Mouse (Mus musculus) midbrain, embryonic 13.5 days (tissue): ENCODE measurements around the gene Dchs2. TPM values are rescaled to one million over a fixed set of nuclear protein-coding genes. Genes with fewer than 3 reads are reported as not detected.
A peak's percentile ranks its signal among the peaks of the same experiment; 100 is the strongest.

Source experiments
- ATAC-seq: fragments of 200-750 bp; cut with Nextera tagmentation; 2 replicates; pipeline ENCODE4 v1.8.0; 2017; ENCODE audit warnings: mild to moderate bottlenecking, moderate TSS enrichment, moderate library complexity
- H3K27ac ChIP-seq: fragments of 300-500 bp; sonication (generic); 2 replicates; pipeline ENCODE4 v1.5.1; 2015; ENCODE audit warnings: inconsistent platforms, mild to moderate bottlenecking, moderate library complexity
- H3K27me3 ChIP-seq: fragments of 300-500 bp; sonication (generic); 2 replicates; pipeline ENCODE4 v1.6.1; 2015; ENCODE audit warnings: mild to moderate bottlenecking, inconsistent platforms
- H3K36me3 ChIP-seq: fragments of 300-500 bp; sonication (generic); 2 replicates; pipeline ENCODE4 v1.6.1; 2015; ENCODE audit warnings: mild to moderate bottlenecking, inconsistent platforms
- H3K4me1 ChIP-seq: fragments of 300-500 bp; sonication (generic); replicated peaks from 2 replicates; pipeline ENCODE4 v1.6.1; 2015; ENCODE audit warnings: inconsistent platforms
- H3K4me2 ChIP-seq: fragments of 300-500 bp; sonication (generic); replicated peaks from 2 replicates; pipeline ENCODE4 v1.6.1; 2015; ENCODE audit warnings: moderate library complexity, mild to moderate bottlenecking, inconsistent platforms
- H3K4me3 ChIP-seq: fragments of 300-500 bp; sonication (generic); replicated peaks from 2 replicates; pipeline ENCODE4 v1.5.1; 2015; ENCODE audit warnings: mild to moderate bottlenecking, inconsistent platforms
- H3K9ac ChIP-seq: fragments of 300-500 bp; sonication (generic); replicated peaks from 2 replicates; pipeline ENCODE4 v1.6.1; 2015; ENCODE audit warnings: mild to moderate bottlenecking, inconsistent platforms
- H3K9me3 ChIP-seq: fragments of 300-500 bp; sonication (generic); 2 replicates; pipeline ENCODE4 v1.6.1; 2016; ENCODE audit warnings: mild to moderate bottlenecking, inconsistent platforms
- WGBS: fragments of 180-500 bp; shearing (Covaris S2); methylation state at CpG from one replicate; pipeline ENCODE4 v1.1.7; 2015; 5-methylcytosine and 5-hydroxymethylcytosine counted together
- polyA plus RNA-seq: library from polyadenylated mRNA; unstranded; fragments of >200 nt; fragmentation: Nextera tagmentation; extraction: Ambion mirVana; gene quantifications from 2 replicates; pipeline ENCODE4 v1.2.1, GENCODE M21; 2015

Gene Dchs2
- polyA plus RNA-seq, 1 experiment from 2014 or later, result 0.38 TPM

DNA sequence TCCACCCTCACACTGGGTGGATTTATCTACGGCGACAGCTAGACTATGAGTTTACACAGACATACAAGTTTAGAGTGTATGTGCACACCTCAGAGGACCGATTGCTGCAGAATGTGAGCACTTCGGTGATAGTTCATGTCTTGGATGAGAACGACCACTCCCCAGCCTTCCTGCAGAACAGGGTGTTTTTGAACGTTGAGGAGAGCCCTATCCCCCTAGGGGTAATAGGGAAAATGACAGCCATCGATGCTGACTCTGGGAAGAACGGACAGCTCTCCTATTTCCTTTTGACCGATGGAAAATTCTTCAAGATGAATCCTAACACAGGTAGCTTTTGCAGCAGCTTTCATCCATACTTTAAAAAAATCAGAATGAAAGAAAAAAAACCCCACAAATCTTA, 143.2 kb downstream of the Dchs2 start:
- no peaks in the 10 kb centered on the region for H3K4me1 ChIP-seq
- H3K9ac ChIP-seq, result no peak overlapping the region
- H3K4me3 ChIP-seq, result no peak overlapping the region
- H3K36me3 ChIP-seq, result no peaks in the 10 kb centered on the region
- H3K9me3 ChIP-seq, result no peaks in the 10 kb centered on the region
- no peak overlapping the region for H3K4me2 ChIP-seq
- WGBS, result 61% methylated on average over 9 of the region's 9 CpGs
- H3K27me3 ChIP-seq, result no peaks in the 10 kb centered on the region
- ATAC-seq, result no peak
- H3K27ac ChIP-seq, result no peak overlapping the region

DNA sequence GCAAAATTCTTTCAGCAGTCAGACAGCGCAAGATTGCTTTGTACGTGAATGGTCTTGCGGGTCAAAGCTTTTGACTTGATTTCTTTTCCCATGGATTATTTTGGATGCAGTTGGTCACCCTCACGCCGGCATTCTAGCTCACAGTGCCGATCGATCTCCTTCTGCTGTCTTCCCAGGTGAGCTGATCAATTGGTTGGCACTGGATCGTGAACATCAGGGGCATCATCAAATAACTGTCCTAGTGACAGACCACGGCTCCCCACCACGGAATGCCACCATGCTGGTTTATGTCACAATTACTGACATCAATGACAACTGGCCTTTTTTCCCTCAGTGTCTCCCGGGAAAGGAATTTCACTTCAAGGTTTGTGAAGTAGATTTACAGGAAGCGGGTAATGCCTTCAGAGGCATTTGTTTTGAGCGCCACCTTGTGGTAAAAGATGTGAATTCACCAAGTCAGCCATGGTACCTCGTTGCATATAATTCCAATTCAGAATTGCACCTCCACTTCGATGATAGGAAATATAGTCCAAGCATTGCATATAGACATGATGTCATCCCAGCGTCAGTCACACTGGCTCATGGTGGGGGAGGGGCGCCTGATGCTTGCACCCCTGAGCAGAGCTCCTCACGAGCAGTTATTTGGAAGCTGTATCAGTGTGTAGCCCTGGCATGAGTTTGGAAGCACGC, 146.0 kb downstream of the Dchs2 start:
- peak; percentile 88 for ATAC-seq
- H3K4me3 ChIP-seq, result no peak overlapping the region; the same call in 1 of the 2 replicates

DNA sequence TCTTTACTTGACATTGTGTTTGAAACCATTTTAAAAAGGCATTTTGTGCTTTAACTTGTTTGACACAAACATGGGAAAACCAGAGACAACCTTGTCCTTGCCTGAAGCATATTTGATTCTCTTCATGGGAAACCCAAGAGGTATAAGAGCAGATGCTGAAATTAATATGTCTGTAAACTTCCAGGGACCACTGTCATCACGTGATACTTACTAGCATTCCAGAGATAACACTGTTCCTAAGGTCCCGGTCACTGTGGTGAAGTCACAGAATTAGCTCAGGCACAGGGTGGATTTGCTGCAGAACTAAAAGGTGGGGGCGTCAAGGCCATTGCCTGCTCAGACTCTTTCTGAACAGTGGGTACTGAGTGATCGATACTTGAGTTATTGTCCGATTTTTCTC, 148.0 kb downstream of the Dchs2 start:
- 75% methylated on average over 5 of the region's 5 CpGs for WGBS
- H3K27ac ChIP-seq, result no peak overlapping the region
- ATAC-seq, result no peak

More for the DNA sequence above, 146.0 kb downstream of the Dchs2 start:
- Histone ChIP-seq H3K4me2 (peak overlapping the region; percentile 45), H3K4me1 (no peaks in the 10 kb centered on the region), H3K27ac (no peak overlapping the region), H3K36me3 (no peaks in the 10 kb centered on the region), H3K9ac (0 out of 2 replicates have a peak overlapping the region, but pooled peaks have one; percentile 32), H3K9me3 (no peaks in the 10 kb centered on the region), H3K27me3 (no peaks in the 10 kb centered on the region)
- 36% methylated on average over 19 of the region's 19 CpGs for WGBS

DNA sequence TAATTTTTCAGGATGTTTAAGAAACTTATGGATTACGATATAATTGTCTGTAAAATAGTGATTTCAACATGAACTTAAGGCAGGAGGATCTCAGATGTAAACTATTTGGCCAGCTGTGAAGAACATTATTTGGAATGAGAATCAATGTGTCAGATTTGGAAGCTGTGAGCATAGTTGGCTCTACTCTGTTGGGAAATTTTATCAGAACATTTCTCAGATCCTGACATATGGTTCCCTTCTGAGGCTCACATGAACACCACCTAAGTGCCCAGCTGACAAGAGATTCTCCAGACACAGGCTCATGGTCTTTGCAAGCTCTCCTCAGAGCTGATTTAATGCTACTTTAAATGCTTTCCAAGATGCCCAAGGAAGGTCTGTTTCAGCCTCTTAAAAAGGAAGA, 156.1 kb downstream of the Dchs2 start:
- H3K4me2 ChIP-seq, result no peak overlapping the region
- 0 out of 2 replicates have a peak, but pooled peaks cover 3% of the 10 kb centered on the region for H3K27me3 ChIP-seq
- H3K4me1 ChIP-seq, result no peaks in the 10 kb centered on the region
- WGBS, result 81% methylated on average over 1 of the region's 1 CpGs
- H3K9ac ChIP-seq, result no peak overlapping the region
- no peak overlapping the region for H3K27ac ChIP-seq
- H3K36me3 ChIP-seq, result no peaks in the 10 kb centered on the region
- ATAC-seq, result no peak
- no peaks in the 10 kb centered on the region for H3K9me3 ChIP-seq
- no peak overlapping the region for H3K4me3 ChIP-seq

More for the DNA sequence above, 148.0 kb downstream of the Dchs2 start:
- no peaks in the 10 kb centered on the region for H3K9me3 ChIP-seq
- H3K27me3 ChIP-seq, result no peaks in the 10 kb centered on the region
- H3K4me3 ChIP-seq, result no peak overlapping the region
- H3K4me1 ChIP-seq, result no peaks in the 10 kb centered on the region
- no peak overlapping the region for H3K9ac ChIP-seq
- no peak overlapping the region for H3K4me2 ChIP-seq
- H3K36me3 ChIP-seq, result no peaks in the 10 kb centered on the region

DNA sequence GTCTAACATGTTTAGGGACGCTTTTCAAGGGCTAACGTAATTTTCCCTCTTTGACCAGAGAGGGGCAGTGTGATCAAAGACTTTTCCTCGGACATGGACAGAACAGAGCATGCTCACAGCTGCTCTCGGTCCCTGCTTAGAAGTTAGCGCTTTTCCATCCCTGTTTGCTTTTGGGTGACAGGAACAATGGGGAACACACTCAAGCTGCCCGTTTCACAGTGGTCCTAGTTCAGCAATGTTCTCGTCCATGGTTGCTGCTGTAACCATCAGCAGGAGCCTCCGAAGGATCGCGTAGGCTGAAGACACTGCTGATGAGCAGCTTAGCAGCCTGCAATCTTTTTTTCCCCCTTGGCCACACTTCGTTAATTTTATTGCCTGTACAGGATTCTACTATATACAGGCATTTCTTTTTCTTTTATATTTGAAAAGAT, 159.2 kb downstream of the Dchs2 start:
- no peaks in the 10 kb centered on the region for H3K4me1 ChIP-seq
- H3K9me3 ChIP-seq, result no peaks in the 10 kb centered on the region
- no peak overlapping the region for H3K27ac ChIP-seq
- peak overlapping the region; percentile 67 for H3K4me2 ChIP-seq
- H3K27me3 ChIP-seq, result 0 out of 2 replicates have a peak, but pooled peaks cover 3% of the 10 kb centered on the region
- peak; percentile 98 for ATAC-seq
- peak overlapping the region; percentile 64 for H3K9ac ChIP-seq
- no peaks in the 10 kb centered on the region for H3K36me3 ChIP-seq
- 6% methylated on average over 11 of the region's 11 CpGs for WGBS
- H3K4me3 ChIP-seq, result peak overlapping the region; percentile 54

DNA sequence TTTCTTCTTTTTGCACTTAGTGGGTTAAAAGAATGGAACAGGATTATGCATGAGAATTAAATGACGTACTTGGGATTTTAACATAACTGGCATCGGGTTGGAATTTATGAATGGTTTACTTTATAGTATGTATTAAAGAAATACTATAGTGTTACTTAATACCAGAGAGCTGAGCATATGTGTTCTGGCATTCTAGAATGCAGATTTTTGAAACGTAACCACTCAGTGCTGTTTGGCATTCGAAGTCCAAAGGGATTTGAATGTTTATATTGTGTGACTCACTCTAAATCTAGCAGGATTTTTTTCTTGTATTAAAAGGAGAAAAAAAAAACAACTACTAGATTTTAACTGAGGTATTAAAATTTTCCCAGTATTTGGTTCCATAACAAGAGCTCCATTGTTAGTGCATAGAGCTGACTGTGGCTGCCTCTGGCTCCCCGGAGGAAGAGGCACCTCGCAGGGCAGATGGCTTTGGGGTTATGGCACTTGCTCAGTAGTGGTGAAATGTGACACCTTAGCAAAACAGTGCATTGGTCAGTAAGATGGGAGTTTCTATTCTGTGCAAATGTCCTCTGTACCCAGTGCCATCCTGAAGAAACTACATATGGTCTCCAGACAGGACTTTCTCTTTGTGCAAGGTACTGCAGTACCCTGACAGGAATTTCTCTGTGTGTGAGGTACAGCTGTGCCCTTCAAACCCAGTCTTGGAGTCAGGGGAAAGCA, 160.5 kb downstream of the Dchs2 start:
- Histone ChIP-seq H3K4me3 (no peak overlapping the region), H3K36me3 (no peaks in the 10 kb centered on the region), H3K27ac (no peak overlapping the region), H3K4me1 (no peaks in the 10 kb centered on the region), H3K27me3 (0 out of 2 replicates have a peak, but pooled peaks cover 3% of the 10 kb centered on the region), H3K4me2 (no peak overlapping the region), H3K9ac (no peak overlapping the region), H3K9me3 (no peaks in the 10 kb centered on the region)
- 62% methylated on average over 6 of the region's 6 CpGs for WGBS
- no peak for ATAC-seq

DNA sequence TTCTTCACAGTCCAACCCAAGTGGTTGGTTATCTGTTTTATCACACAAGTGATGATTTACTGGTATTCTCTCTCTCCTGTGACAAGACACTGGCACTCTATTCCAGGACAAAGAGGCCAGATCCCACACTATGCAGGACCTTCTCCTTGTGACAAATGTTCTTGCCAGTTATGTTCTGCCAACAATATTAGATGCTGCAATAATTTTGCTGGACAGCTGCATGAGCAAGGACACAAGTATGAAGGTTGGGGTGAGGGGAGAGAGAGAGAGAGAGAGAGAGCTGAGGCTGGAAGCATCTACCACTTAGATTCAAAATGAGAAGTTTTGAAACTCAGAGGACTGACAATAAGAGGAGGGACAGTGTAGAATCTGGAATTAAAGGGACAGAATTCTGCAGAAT, 162.7 kb downstream of the Dchs2 start:
- no peak overlapping the region for H3K9ac ChIP-seq
- no peak for ATAC-seq

DNA sequence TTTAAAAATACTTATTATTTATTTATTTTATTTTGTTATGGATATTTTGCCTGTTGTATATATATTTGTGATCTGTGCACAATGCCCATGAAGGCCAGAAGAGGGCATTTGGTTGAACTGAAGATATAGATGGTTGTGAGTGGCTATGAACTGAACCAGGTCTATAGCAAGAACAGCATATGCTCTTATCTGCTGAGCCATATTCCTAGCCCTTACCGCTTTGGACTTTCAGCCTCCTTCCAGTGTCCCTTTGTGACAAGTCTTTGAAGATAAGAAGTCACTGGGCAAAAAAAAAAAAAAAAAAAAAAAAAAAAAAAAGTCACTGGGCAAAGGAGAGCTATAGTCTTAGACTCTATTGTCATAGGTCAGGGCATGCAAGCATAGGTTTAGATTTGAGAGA, 163.2 kb downstream of the Dchs2 start:
- ATAC-seq, result no peak
- H3K36me3 ChIP-seq, result no peaks in the 10 kb centered on the region
- H3K4me2 ChIP-seq, result no peak overlapping the region
- H3K27me3 ChIP-seq, result no peaks in the 10 kb centered on the region
- WGBS, result 94% methylated on average over 1 of the region's 1 CpGs
- no peak overlapping the region for H3K9ac ChIP-seq
- H3K27ac ChIP-seq, result no peak overlapping the region
- no peaks in the 10 kb centered on the region for H3K9me3 ChIP-seq
- no peaks in the 10 kb centered on the region for H3K4me1 ChIP-seq
- no peak overlapping the region for H3K4me3 ChIP-seq

More for the DNA sequence above, 162.7 kb downstream of the Dchs2 start:
- Histone ChIP-seq H3K27me3 (0 out of 2 replicates have a peak, but pooled peaks cover 3% of the 10 kb centered on the region), H3K4me1 (no peaks in the 10 kb centered on the region), H3K27ac (no peak overlapping the region), H3K4me2 (no peak overlapping the region), H3K9me3 (no peaks in the 10 kb centered on the region), H3K36me3 (no peaks in the 10 kb centered on the region), H3K4me3 (no peak overlapping the region)

DNA sequence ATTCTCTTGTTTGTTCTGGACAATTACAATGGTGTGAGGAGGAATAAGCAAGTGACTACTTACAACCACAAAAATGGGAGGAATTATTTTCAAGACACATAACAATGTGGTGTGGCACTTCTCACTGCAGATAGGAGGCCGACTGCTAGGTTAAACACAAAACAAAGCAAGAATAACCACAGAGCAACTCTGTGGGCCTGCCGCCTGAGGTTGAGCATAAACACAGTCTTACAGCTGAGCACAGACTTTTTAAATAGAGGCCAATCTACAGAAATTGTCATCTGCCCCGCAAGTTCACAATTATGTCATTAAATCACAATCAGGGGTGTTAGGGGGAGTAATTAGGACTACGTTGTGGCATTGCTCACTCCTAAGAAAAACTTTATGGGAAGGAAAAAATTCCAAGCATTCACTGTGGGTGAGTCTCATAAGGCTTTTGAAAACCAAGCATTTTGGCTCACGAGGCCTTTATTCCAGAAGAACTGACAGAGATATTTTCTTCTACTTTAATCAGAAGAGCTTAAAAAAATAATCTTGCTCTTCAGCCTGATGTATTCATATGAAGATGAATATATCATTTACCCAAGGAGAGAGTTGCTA, 172.1 kb downstream of the Dchs2 start:
- H3K27ac ChIP-seq, result no peak overlapping the region

DNA sequence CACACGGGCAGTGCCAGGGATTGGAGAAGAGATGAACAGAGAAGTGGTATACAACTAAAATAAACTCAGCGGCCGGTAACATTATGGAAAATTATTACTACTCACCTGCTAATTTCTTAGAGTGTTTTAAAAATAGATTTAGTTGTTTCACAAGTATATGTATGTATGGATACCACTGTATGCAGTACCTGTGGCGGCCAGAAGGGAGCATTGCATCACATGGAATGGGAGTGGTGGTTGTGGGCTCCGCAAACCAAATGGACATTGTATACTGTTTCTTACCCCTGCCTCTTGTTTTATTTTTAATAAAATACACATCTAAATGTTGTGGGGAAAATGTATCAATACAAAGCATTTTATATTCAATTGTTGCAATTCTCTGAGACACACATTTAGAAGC, 176.1 kb downstream of the Dchs2 start:
- peaks cover 5% of the 10 kb centered on the region; the same call in 1 of the 2 replicates for H3K4me1 ChIP-seq
- H3K27me3 ChIP-seq, result no peaks in the 10 kb centered on the region
- no peaks in the 10 kb centered on the region for H3K9me3 ChIP-seq
- H3K9ac ChIP-seq, result no peak overlapping the region
- 73% methylated on average over 5 of the region's 5 CpGs for WGBS
- H3K36me3 ChIP-seq, result no peaks in the 10 kb centered on the region
- H3K4me2 ChIP-seq, result no peak overlapping the region
- no peak for ATAC-seq
- no peak overlapping the region for H3K4me3 ChIP-seq
- no peak overlapping the region for H3K27ac ChIP-seq

More for the DNA sequence above, 172.1 kb downstream of the Dchs2 start:
- ATAC-seq, result no peak
- Histone ChIP-seq H3K9ac (no peak overlapping the region), H3K4me1 (no peaks in the 10 kb centered on the region), H3K9me3 (no peaks in the 10 kb centered on the region), H3K4me2 (no peak overlapping the region), H3K27me3 (no peaks in the 10 kb centered on the region), H3K36me3 (no peaks in the 10 kb centered on the region), H3K4me3 (no peak overlapping the region)
- WGBS, result 74% methylated on average over 5 of the region's 5 CpGs

DNA sequence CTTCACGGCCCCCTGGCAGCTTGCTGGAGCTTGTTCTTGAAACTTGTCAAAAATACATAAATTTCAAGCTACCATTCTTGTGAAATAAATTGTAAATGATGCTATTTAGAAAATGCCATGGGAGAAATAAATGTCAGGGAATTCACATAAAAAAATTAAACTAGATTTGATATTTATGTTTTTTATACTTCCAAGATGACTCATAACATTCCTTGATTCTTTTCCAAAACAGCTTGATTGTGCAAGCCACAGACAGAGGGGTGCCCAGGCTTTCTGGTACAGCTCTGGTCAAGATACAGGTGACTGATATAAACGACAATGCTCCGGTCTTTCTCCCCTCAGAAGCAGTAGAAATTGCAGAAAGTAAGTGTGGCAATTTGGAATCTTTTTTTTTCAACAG, 218.2 kb downstream of the Dchs2 start:
- H3K4me3 ChIP-seq, result no peak overlapping the region
- no peaks in the 10 kb centered on the region for H3K36me3 ChIP-seq
- no peak for ATAC-seq
- no peak overlapping the region for H3K27ac ChIP-seq
- H3K9me3 ChIP-seq, result no peaks in the 10 kb centered on the region
- no peaks in the 10 kb centered on the region for H3K27me3 ChIP-seq
- no peaks in the 10 kb centered on the region for H3K4me1 ChIP-seq
- no peak overlapping the region for H3K4me2 ChIP-seq
- 95% methylated on average over 3 of the region's 3 CpGs for WGBS
- no peak overlapping the region for H3K9ac ChIP-seq

DNA sequence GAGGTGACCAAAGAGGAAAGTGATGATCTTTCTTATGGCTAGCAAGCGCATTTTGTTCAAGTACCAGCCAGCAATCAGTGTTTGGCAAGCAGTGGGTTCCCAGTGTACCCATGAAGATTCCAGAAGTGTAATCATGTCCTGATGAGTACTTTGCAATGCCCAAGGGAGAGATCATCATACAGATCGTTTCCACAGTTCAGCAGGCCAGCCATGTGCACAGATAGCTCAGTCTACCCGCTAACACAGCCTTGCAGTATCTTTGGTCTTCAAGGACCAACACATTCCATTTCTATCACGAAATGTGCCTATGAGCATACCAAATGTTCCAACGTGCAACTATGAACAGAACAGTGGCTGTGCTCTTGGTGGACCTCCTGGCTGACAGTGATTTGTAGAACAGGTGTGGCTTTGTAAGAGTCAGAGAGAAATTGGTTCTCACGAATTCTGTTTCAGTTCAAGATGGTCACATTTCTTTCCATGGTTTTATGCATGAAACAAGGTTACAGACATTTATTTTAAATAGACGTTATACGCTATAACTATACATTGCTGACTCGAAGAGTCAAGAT, 240.8 kb downstream of the Dchs2 start:
- H3K36me3 ChIP-seq, result no peaks in the 10 kb centered on the region
- no peak overlapping the region for H3K27ac ChIP-seq
- no peaks in the 10 kb centered on the region for H3K9me3 ChIP-seq
- H3K27me3 ChIP-seq, result no peaks in the 10 kb centered on the region
- ATAC-seq, result no peak
- WGBS, result 94% methylated on average over 9 of the region's 9 CpGs
- H3K9ac ChIP-seq, result no peak overlapping the region
- H3K4me2 ChIP-seq, result no peak overlapping the region
- no peaks in the 10 kb centered on the region for H3K4me1 ChIP-seq
- no peak overlapping the region for H3K4me3 ChIP-seq
